Mouse (Mus musculus) embryonic facial prominence, embryonic 13.5 days (tissue): Measurements from ENCODE around the gene Unc45a. TPM values are rescaled to one million over a fixed set of nuclear protein-coding genes. Genes with fewer than 3 reads are reported as not detected.

Experiments used
- ATAC-seq: fragments of 200-750 bp; cut with Nextera tagmentation; 2 replicates; pipeline ENCODE4 v1.8.0; 2017; ENCODE audit warnings: low read depth; ENCODE audit not compliant: insufficient number of reproducible peaks, insufficient read depth, low FRiP score, low TSS enrichment
- H3K27ac ChIP-seq: fragments of 300-500 bp; sonication (generic); 2 replicates; pipeline ENCODE4 v1.5.1; 2015; ENCODE audit warnings: moderate library complexity, mild to moderate bottlenecking, inconsistent platforms
- H3K27me3 ChIP-seq: fragments of 300-500 bp; sonication (generic); 2 replicates; pipeline ENCODE4 v1.6.1; 2015; ENCODE audit warnings: mild to moderate bottlenecking, inconsistent platforms
- H3K36me3 ChIP-seq: fragments of 300-500 bp; sonication (generic); 2 replicates; pipeline ENCODE4 v1.6.1; 2015; ENCODE audit warnings: mild to moderate bottlenecking, inconsistent platforms
- H3K4me1 ChIP-seq: fragments of 300-500 bp; sonication (generic); 2 replicates; pipeline ENCODE4 v1.6.1; 2015; ENCODE audit warnings: inconsistent platforms
- H3K4me2 ChIP-seq: fragments of 300-500 bp; sonication (generic); 2 replicates; pipeline ENCODE4 v1.6.1; 2015; ENCODE audit warnings: moderate library complexity, mild to moderate bottlenecking, inconsistent platforms
- H3K4me3 ChIP-seq: fragments of 300-500 bp; sonication (generic); 2 replicates; pipeline ENCODE4 v1.5.1; 2015; ENCODE audit warnings: mild to moderate bottlenecking, inconsistent platforms
- H3K9ac ChIP-seq: fragments of 300-500 bp; sonication (generic); 2 replicates; pipeline ENCODE4 v1.6.1; 2015; ENCODE audit warnings: mild to moderate bottlenecking, inconsistent platforms
- H3K9me3 ChIP-seq: fragments of 300-500 bp; sonication (generic); 2 replicates; pipeline ENCODE4 v1.6.1; 2016; ENCODE audit warnings: inconsistent platforms
- WGBS: fragments of 180-500 bp; shearing (Covaris S2); methylation state at CpG from one replicate; pipeline ENCODE4 v1.1.7; 2015; ENCODE audit warnings: mixed read lengths; 5-methylcytosine and 5-hydroxymethylcytosine counted together
- polyA plus RNA-seq: library from polyadenylated mRNA; unstranded; fragments of >200 nt; fragmentation: Nextera tagmentation; extraction: Ambion mirVana; gene quantifications from 2 replicates; pipeline ENCODE4 v1.2.1, GENCODE M21; 2015

Unc45a gene
- polyA plus RNA-seq = 49.0 and 53.1 TPM in 2 replicates

DNA sequence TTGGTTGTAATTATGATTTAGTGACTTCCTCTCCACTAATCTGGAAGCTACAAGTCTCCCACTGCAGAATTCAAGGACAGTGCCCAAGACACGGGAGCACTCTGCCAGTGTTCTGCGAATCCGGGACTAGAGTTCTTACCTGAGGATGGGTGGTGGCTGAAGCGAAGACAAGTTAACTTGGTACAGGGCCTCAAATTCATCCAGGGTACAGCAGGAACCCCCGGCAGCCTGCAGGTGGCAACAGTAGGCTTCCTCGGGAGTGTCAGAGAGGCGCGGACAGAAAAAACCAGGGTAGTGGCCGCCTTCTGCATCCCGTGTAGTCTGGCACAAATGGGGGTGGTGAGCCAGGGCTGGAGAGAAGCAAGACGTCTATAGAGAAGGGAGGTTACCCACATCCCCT, at the start of gene Unc45a:
Gene Unc45a, minus strand, starts transcription at position 213 of the 400 bp plus-strand sequence.
- H3K4me2 ChIP-seq = peak within 1 kb of the TSS; percentile 91
- 0 out of 2 replicates have a peak, but pooled peaks cover 6% of the 10 kb centered on the region for H3K9me3 ChIP-seq
- peak; percentile 56; the same call in 1 of the 2 replicates for ATAC-seq
- H3K36me3 ChIP-seq = peaks cover 27% of the 10 kb centered on the region
- H3K4me3 ChIP-seq = peak within 1 kb of the TSS; percentile 66
- H3K9ac ChIP-seq = peak within 1 kb of the TSS; percentile 78
- peak within 1 kb of the TSS; percentile 88 for H3K27ac ChIP-seq
- WGBS = under 1% methylated on average over 11 of the region's 11 CpGs
- no peaks in the 10 kb centered on the region for H3K27me3 ChIP-seq
- H3K4me1 ChIP-seq = peaks cover 39% of the 10 kb centered on the region

DNA sequence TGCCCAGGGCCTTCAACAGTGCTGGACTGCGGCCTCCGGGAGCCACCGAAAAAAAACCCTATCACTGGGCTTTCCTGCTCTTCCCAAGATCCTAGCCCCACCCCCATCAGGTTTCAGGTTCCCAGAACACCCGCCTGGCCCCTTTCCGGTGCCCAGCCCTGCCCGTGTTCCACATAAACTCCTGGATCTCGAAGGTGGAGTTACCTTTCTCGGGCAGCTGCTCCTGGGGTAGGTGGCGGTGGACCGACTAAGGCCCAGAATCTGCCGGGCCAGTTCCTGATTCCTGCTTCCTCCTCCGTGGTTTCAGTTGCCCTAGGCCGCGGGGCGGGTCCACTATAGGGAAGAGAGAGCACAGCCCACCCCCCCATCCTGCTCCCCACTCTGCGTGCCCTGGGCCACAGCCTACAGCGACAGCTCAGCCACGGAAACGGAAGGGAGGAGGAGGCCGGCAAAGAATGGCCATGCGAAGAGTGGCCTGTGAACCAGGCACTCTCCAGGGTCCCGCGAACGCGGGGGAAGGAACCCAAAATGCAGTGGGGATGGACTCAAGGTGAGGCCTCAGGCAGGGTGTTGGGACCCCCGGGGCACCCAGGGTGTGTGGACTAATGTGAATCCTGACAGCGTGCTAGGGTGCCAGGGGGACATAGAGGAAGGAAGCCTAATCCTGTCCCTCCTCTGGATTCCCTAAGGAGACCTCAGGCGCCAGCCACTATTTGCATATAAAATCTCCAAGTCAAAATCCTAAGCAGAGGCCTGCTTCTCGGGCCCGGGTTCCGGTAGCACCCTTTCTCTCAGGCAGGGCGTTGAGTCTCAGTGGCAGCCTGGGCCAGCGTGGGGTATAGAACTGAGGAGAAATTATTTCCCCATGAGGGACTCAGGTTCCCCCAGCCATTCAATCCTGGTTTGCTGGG, 47.1 kb upstream of the Unc45a start, which contains the start of gene Fes:
Gene Fes, minus strand, starts transcription at position 314 of the 911 bp plus-strand sequence.
- H3K27ac ChIP-seq = peak within 1 kb of the TSS; percentile 79
- peaks cover 39% of the 10 kb centered on the region for H3K36me3 ChIP-seq
- H3K9me3 ChIP-seq = no peaks in the 10 kb centered on the region
- peak; percentile 39; the same call in 1 of the 2 replicates for ATAC-seq
- H3K9ac ChIP-seq = peak within 1 kb of the TSS; percentile 71
- H3K4me3 ChIP-seq = peak within 1 kb of the TSS; percentile 37
- 8% methylated on average over 33 of the region's 33 CpGs for WGBS
- H3K27me3 ChIP-seq = no peaks in the 10 kb centered on the region
- H3K4me1 ChIP-seq = peaks cover 29% of the 10 kb centered on the region
- H3K4me2 ChIP-seq = peak within 1 kb of the TSS; percentile 64

DNA sequence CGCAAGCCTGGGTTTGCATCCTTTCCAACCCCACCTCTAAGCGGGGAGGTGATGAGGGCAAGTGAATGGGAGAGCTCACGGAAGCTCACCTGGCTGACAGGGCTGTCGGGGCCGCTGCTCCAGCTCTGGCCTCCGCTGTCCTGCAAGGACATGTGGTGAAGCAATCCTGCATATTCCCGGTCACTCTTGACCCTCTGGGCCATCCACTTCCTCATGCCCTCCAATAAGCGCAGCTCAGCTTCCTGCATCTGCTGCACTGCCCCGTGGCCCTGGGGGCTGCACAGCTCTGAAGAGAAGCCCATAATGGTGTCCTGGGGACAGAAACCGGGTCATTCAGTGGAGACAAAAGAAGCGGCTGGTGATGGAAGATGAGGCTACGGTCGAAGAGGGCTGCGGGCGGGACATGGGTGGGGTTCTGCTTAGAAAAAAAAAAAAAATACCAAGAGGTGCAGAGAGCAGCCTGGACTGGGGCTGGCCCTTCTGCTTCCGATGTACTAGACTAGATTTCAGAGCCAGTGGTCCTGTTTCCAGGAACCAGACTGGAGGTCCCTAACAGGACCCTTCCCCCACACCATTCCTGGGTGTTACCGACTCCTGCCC, 46.3 kb upstream of the Unc45a start:
- Histone ChIP-seq H3K4me1 (peaks cover 29% of the 10 kb centered on the region), H3K27ac (peak overlapping the region; percentile 79), H3K4me2 (peak overlapping the region; percentile 64), H3K4me3 (peak overlapping the region; percentile 37), H3K9ac (peak overlapping the region; percentile 71), H3K9me3 (no peaks in the 10 kb centered on the region), H3K27me3 (no peaks in the 10 kb centered on the region), H3K36me3 (peaks cover 35% of the 10 kb centered on the region)
- 31% methylated on average over 17 of the region's 17 CpGs for WGBS
- no peak for ATAC-seq

DNA sequence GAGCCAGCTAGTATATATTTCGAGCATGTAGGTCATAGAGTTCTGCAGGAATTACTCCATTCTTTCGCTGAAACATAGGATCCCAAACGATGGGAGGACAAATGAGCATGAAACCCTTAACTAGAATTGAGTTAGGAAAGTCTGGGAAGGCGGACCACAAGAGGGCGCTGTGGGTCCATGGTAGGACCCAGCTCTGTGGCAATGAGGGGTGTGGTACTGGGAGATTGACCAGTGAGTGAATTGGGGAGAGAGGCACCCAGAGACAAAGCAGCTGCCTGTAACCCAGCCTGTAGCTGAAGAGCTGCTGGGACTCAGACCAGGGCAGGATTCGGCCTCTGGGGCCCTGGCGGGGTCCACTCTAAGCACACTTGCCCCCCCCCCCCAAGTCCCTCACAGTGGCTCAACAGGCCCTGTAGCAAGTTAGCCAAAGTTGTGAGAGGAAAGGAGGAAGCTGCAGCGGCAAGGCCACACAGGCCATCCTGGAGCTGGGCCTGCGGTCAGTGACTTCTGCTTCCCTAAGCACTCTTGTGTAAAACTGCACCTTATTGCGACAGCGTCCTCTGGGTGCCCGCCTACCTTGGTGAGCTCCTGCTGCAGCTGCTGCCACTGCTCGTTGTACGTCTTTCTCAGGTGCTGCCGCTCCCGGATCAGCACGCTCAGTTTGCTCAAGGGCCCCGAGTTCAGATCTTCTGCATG, 45.6 kb upstream of the Unc45a start:
- ATAC-seq = peak; percentile 29; the same call in 1 of the 2 replicates
- H3K4me2 ChIP-seq = peak overlapping the region; percentile 64
- WGBS = 31% methylated on average over 18 of the region's 18 CpGs

DNA sequence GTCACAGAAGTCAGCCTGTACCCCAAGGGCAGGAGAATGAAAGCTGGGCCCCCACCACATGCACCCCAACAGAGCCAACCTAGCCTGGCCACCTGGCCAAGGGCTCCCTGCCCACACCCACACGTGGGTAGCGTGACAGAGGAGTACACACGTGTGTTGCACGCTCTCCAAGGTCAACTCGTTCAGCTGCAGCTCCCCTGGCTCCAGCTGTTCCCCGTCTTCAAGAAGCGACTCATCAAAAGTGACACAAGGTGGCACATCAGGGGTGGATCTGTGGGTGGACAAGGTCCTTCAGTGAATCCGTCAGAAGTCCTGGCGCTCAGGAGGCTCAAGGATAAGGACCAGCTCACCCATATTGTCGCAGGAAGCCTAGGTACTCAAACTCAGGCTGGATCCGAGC, 42.1 kb upstream of the Unc45a start:
- Histone ChIP-seq H3K4me2 (no peak overlapping the region), H3K27ac (no peak overlapping the region), H3K36me3 (peaks cover 31% of the 10 kb centered on the region), H3K4me1 (peaks cover 17% of the 10 kb centered on the region), H3K27me3 (no peaks in the 10 kb centered on the region), H3K4me3 (no peak overlapping the region), H3K9me3 (no peaks in the 10 kb centered on the region), H3K9ac (0 out of 2 replicates have a peak overlapping the region, but pooled peaks have one; percentile 21)
- WGBS = 72% methylated on average over 11 of the region's 11 CpGs
- no peak for ATAC-seq

More for the DNA sequence above, 45.6 kb upstream of the Unc45a start:
- Histone ChIP-seq H3K9me3 (no peaks in the 10 kb centered on the region), H3K36me3 (peaks cover 27% of the 10 kb centered on the region), H3K9ac (peak overlapping the region; percentile 71; the same call in 1 of the 2 replicates), H3K4me1 (peaks cover 29% of the 10 kb centered on the region), H3K27me3 (no peaks in the 10 kb centered on the region), H3K4me3 (peak overlapping the region; percentile 37), H3K27ac (peak overlapping the region; percentile 79)

DNA sequence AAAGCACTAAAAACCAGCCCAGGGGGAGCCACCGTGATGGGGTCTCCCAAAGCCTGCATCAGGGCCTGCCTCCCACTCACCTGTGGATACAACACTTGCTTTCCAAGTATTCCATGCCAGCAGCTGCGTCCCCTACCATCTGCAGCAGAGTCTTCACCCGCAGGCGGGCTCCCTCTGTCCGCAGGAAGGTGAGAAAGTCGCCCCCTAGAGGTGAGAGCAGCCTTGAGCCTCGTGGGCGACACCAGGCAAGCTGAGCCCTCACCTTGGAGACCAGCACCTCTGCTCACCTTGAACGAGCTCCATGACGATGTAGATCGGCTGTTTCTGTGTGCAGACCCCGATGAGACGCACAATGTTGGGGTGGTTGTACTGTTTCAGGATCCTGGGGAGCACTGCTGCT, 38.7 kb upstream of the Unc45a start:
- Histone ChIP-seq H3K4me2 (no peak overlapping the region), H3K9ac (no peak overlapping the region), H3K36me3 (peaks cover 31% of the 10 kb centered on the region), H3K4me3 (no peak overlapping the region), H3K27me3 (no peaks in the 10 kb centered on the region), H3K27ac (no peak overlapping the region), H3K4me1 (no peaks in the 10 kb centered on the region; the same call in 1 of the 2 replicates), H3K9me3 (no peaks in the 10 kb centered on the region)
- ATAC-seq = no peak
- WGBS = 69% methylated on average over 13 of the region's 13 CpGs

DNA sequence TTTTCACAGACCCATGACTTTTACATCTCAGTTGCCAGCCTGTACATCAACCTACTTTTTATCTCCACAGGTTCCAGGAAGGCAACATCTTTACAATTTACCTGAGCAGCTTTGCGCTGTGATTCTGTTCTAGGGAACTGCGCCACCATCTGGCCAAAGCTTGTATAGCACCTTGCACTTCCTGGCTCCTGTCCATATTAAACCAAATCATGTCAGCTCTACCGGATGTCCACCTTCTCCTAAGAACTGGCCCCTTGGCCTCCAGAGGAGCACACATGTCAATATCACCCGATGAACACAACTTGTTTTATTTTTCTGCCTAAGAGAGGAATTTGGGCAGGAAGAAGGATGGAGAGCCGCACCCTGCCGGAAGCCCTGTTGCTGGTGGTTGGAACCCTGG, 36.7 kb upstream of the Unc45a start:
- 38% methylated on average over 6 of the region's 6 CpGs for WGBS
- Histone ChIP-seq H3K4me2 (no peak overlapping the region), H3K36me3 (peaks cover 22% of the 10 kb centered on the region)

DNA sequence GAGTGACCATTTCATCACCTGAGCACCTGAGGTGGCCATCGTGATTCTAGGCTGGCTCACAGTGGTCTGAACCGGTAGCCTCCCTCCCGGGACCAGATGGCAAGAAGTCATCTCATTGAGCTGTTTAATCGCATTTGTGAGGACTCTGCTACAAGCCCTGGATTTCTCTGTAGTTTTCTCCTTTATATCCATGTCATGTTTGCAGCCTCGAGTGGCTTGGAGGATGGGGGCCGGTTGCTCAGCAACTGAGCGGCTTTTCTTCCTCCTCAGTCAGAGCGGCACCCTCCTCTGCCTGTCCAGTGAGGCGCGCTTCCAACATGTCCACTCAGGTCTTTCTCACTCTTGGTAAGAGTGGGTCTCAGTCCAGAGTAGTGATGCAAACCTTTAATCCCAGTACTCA, 35.4 kb upstream of the Unc45a start:
- no peaks in the 10 kb centered on the region for H3K9me3 ChIP-seq
- WGBS = 80% methylated on average over 10 of the region's 10 CpGs

More for the DNA sequence above, 36.7 kb upstream of the Unc45a start:
- Histone ChIP-seq H3K27ac (no peak overlapping the region), H3K4me3 (no peak overlapping the region), H3K4me1 (no peaks in the 10 kb centered on the region; the same call in 1 of the 2 replicates), H3K9ac (no peak overlapping the region), H3K27me3 (no peaks in the 10 kb centered on the region), H3K9me3 (no peaks in the 10 kb centered on the region)
- no peak for ATAC-seq

DNA sequence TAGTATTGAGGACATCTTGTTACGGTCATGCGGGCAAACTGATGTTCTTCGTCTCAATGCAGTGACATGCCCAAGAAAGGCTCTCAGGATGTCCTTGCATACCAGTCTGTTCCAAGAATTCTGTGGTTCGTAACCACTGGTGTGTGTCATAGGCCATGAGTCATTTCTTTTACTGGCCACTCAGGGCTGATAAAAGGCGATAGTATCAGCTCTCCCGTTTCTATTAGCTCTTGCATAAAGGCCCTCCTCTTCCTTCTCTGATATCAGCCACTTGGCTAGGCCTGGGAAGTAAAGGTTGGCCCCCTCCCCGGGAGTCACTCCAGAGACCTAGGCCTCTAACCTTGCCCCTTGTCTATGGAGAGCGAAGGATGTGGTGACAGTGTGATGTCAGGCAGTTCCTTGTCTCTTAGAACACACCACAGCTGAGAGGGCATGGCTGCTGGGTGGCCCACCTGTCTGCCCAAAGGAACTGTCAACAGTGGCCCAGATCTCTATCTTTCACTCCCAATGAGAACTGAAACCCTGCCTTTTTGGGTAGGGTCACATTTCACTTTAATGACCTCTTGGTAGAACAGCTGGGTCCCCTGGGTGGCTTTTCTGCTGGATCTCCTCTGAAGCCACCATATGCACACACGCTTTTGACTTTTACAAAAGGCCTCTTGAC, 34.7 kb upstream of the Unc45a start:
- H3K9me3 ChIP-seq = no peaks in the 10 kb centered on the region
- 85% methylated on average over 9 of the region's 9 CpGs for WGBS
- no peak overlapping the region for H3K4me3 ChIP-seq
- 0 out of 2 replicates have a peak, but pooled peaks cover 4% of the 10 kb centered on the region for H3K4me1 ChIP-seq
- no peak for ATAC-seq
- H3K27me3 ChIP-seq = no peaks in the 10 kb centered on the region
- peaks cover 20% of the 10 kb centered on the region for H3K36me3 ChIP-seq
- H3K4me2 ChIP-seq = no peak overlapping the region
- no peak overlapping the region for H3K9ac ChIP-seq
- H3K27ac ChIP-seq = no peak overlapping the region

More for the DNA sequence above, 35.4 kb upstream of the Unc45a start:
- no peak overlapping the region for H3K9ac ChIP-seq
- H3K36me3 ChIP-seq = peaks cover 22% of the 10 kb centered on the region
- H3K4me3 ChIP-seq = no peak overlapping the region
- no peaks in the 10 kb centered on the region for H3K27me3 ChIP-seq
- H3K27ac ChIP-seq = no peak overlapping the region
- H3K4me1 ChIP-seq = 0 out of 2 replicates have a peak, but pooled peaks cover 4% of the 10 kb centered on the region
- ATAC-seq = no peak
- H3K4me2 ChIP-seq = no peak overlapping the region

DNA sequence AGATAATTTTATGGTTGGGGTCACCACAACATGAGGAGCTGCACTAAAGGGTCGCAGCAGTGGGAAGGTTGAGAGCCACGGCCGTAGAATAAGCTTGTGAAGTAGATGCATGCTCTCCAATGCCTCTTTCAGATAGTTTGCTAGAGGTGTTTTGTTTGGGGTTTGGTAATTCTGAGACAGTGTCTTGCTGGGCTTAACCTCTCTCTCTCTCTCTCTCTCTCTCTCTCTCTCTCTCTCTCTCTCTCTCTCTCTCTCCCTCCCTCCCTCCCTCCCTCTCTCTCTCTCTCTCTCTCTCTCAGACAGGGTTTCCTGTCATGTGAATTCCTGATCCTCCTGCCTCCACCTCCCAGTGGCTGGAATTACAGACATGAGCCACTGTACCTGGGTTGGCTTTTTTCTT, 33.9 kb upstream of the Unc45a start:
- no peak overlapping the region for H3K9ac ChIP-seq

More for the DNA sequence above, 33.9 kb upstream of the Unc45a start:
- H3K4me3 ChIP-seq = no peak overlapping the region
- H3K36me3 ChIP-seq = peaks cover 12% of the 10 kb centered on the region
- no peaks in the 10 kb centered on the region for H3K27me3 ChIP-seq
- no peak overlapping the region for H3K27ac ChIP-seq
- peaks cover 9% of the 10 kb centered on the region for H3K4me1 ChIP-seq
- ATAC-seq = no peak
- no peaks in the 10 kb centered on the region for H3K9me3 ChIP-seq
- WGBS = 91% methylated on average over 3 of the region's 3 CpGs
- H3K4me2 ChIP-seq = no peak overlapping the region
